Mouse (Mus musculus) lung, adult 2 months (tissue): ENCODE data around the gene Slc26a3.
A peak's percentile ranks its signal among the peaks of the same experiment; 100 is the strongest.

Experiments
- CTCF ChIP-seq: fragments of 200-500 bp; IDR thresholded peaks from 2 replicates; pipeline ENCODE4 v1.5.1; 2011; ENCODE audit warnings: mild to moderate bottlenecking, low read length, control low read depth; ENCODE audit not compliant: insufficient read depth
- POLR2A ChIP-seq: fragments of 200-500 bp; IDR thresholded peaks from 2 replicates; pipeline ENCODE4 v1.6.1; 2011; ENCODE audit warnings: low read depth, mild to moderate bottlenecking, control low read depth, low read length, borderline replicate concordance; ENCODE audit errors: extremely low read depth

GRCm38 (mm10) chr12:31350944-31351928 lies 39.4 kb upstream of the Slc26a3 start, which contains the start of gene Dld:
- TF ChIP-seq POLR2A (peak; percentile 90; the same call in 1 of the 2 replicates), CTCF (no peak)
